Mouse (Mus musculus): ENCODE data around the gene Pde4d. TPM values are rescaled to one million over a fixed set of nuclear protein-coding genes. Genes with fewer than 3 reads are reported as not detected.

The Pde4d gene
- polyA plus RNA-seq, 1 experiment from 2014 or later: 27.9 TPM

GRCm38 (mm10) chr13:109544646-109545045 is 1094.9 kb downstream of the Pde4d start:
- no peak for ATAC-seq (replicated peaks; ENCODE audit: extremely low read depth, insufficient read depth, low FRiP score)
- 62% methylated on average over 4 of the region's 4 CpGs for WGBS
- Histone ChIP-seq H3K9me3 (replicated peaks; ENCODE audit: control insufficient read depth, low read length) (no peaks in the 10 kb centered on the region), H3K36me3 (ENCODE audit: control insufficient read depth, insufficient read depth) (no peaks in the 10 kb centered on the region), H3K4me2 (ENCODE audit: low read depth, low read length) (no peak overlapping the region), H3K4me3 (ENCODE audit: low read length) (no peak overlapping the region), H3K27me3 (ENCODE audit: control insufficient read depth, insufficient read depth, low read length) (no peaks in the 10 kb centered on the region), H3K9ac (ENCODE audit: low read length) (no peak overlapping the region), H3K27ac (ENCODE audit: low read length) (no peak overlapping the region), H3K4me1 (ENCODE audit: control insufficient read depth, insufficient read depth, low read length) (no peaks in the 10 kb centered on the region)

DNA sequence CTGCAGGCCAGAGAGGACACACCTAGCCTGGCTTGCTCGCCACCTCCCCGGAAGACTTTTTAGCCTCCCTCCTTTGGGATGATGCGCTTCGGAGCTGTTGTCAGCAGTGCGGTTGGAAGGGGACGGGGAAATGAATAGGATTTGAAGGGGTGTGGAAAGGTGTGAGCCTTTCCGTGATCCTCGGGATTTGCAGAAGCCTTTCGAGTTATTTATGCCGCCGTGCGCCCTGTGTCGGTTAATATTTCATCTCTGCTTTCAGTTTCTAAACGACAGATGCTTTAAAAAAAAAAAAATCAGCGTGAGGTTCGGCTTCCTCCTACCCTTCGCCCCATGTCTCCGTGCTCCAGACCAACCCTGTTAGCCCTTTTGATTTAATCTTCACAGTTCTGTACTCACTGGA is 1096.6 kb downstream of the Pde4d start:
- WGBS: 75% methylated on average over 18 of the region's 18 CpGs
- Histone ChIP-seq H3K9me3 (replicated peaks; ENCODE audit: control insufficient read depth, low read length) (no peaks in the 10 kb centered on the region), H3K4me2 (ENCODE audit: low read depth, low read length) (peak overlapping the region; percentile 19), H3K27me3 (ENCODE audit: control insufficient read depth, insufficient read depth, low read length) (no peaks in the 10 kb centered on the region), H3K9ac (ENCODE audit: low read length) (no peak overlapping the region), H3K4me3 (ENCODE audit: low read length) (no peak overlapping the region), H3K36me3 (ENCODE audit: control insufficient read depth, insufficient read depth) (no peaks in the 10 kb centered on the region), H3K4me1 (ENCODE audit: control insufficient read depth, insufficient read depth, low read length) (no peaks in the 10 kb centered on the region), H3K27ac (ENCODE audit: low read length) (no peak overlapping the region)
- ATAC-seq (replicated peaks; ENCODE audit: extremely low read depth, insufficient read depth, low FRiP score): no peak

DNA sequence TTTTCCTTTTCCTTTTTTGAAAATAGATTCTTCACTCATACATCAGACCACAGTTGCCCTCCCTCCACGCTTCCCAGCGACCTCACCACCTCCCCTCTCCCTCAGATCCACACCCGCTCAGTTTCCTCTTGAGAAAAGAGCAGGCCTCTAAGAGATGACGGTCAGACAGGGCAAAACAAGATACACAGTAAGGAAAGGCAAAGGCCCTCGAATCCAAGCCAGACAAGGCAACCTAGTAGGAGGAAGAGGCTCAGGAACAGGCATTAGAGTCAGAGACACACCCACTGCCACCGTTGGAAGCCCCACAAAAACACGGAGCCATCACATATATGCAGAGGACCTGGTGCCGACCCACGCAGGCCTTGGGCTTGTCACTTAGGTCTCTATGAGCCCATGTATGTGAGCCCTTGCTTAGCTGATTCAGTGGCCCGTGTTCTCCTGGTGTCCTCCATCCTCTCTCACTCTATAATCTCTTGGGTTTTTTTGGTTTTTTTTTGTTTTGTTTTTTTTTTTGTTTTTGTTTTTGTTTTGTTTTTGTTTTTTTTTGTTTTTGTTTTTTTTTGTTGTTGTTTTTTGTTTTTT is 1097.3 kb downstream of the Pde4d start:
- Histone ChIP-seq H3K4me3 (ENCODE audit: low read length) (no peak overlapping the region), H3K4me1 (ENCODE audit: control insufficient read depth, insufficient read depth, low read length) (no peaks in the 10 kb centered on the region), H3K9me3 (replicated peaks; ENCODE audit: control insufficient read depth, low read length) (no peaks in the 10 kb centered on the region), H3K4me2 (ENCODE audit: low read depth, low read length) (no peak overlapping the region), H3K27me3 (ENCODE audit: control insufficient read depth, insufficient read depth, low read length) (no peaks in the 10 kb centered on the region), H3K27ac (ENCODE audit: low read length) (no peak overlapping the region), H3K9ac (ENCODE audit: low read length) (no peak overlapping the region), H3K36me3 (ENCODE audit: control insufficient read depth, insufficient read depth) (no peaks in the 10 kb centered on the region)
- WGBS: 78% methylated on average over 10 of the region's 10 CpGs
- no peak for ATAC-seq (replicated peaks; ENCODE audit: extremely low read depth, insufficient read depth, low FRiP score)

DNA sequence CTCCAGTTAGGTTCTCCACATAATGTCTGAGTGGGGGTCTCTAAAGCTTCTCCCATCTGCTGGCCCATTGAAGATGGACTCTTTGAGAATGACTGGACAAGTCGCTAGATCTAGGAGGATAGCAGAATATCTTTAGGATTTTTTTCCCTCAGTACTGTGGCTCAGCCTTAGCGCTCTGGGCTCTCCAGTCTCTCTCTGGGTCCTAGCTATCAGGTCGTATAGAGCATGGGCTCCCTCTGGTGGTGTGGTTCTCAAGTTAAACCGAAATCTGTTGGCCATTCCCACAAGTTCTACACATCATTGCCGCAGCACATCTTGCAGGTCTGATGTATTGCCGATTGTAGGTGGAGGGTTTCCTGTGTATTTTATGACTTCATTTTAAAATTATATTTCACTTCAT is 1098.0 kb downstream of the Pde4d start:
- peak; percentile 72 for ATAC-seq (replicated peaks; ENCODE audit: extremely low read depth, insufficient read depth, low FRiP score)
- Histone ChIP-seq H3K27ac (ENCODE audit: low read length) (no peak overlapping the region), H3K4me3 (ENCODE audit: low read length) (no peak overlapping the region), H3K4me1 (ENCODE audit: control insufficient read depth, insufficient read depth, low read length) (no peaks in the 10 kb centered on the region), H3K27me3 (ENCODE audit: control insufficient read depth, insufficient read depth, low read length) (no peaks in the 10 kb centered on the region), H3K4me2 (ENCODE audit: low read depth, low read length) (no peak overlapping the region), H3K9me3 (replicated peaks; ENCODE audit: control insufficient read depth, low read length) (no peaks in the 10 kb centered on the region), H3K9ac (ENCODE audit: low read length) (no peak overlapping the region), H3K36me3 (ENCODE audit: control insufficient read depth, insufficient read depth) (no peaks in the 10 kb centered on the region)
- 25% methylated on average over 6 of the region's 6 CpGs for WGBS

GRCm38 (mm10) chr13:109548263-109548662 is 1098.5 kb downstream of the Pde4d start:
- H3K4me3 ChIP-seq (ENCODE audit: low read length): no peak overlapping the region
- no peaks in the 10 kb centered on the region for H3K36me3 ChIP-seq (ENCODE audit: control insufficient read depth, insufficient read depth)
- no peak overlapping the region for H3K9ac ChIP-seq (ENCODE audit: low read length)
- WGBS: 63% methylated on average over 5 of the region's 5 CpGs
- H3K9me3 ChIP-seq (replicated peaks; ENCODE audit: control insufficient read depth, low read length): no peaks in the 10 kb centered on the region
- H3K27ac ChIP-seq (ENCODE audit: low read length): no peak overlapping the region
- ATAC-seq (replicated peaks; ENCODE audit: extremely low read depth, insufficient read depth, low FRiP score): no peak
- H3K4me1 ChIP-seq (ENCODE audit: control insufficient read depth, insufficient read depth, low read length): no peaks in the 10 kb centered on the region
- no peak overlapping the region for H3K4me2 ChIP-seq (ENCODE audit: low read depth, low read length)
- H3K27me3 ChIP-seq (ENCODE audit: control insufficient read depth, insufficient read depth, low read length): no peaks in the 10 kb centered on the region

- H3K9me3 ChIP-seq (replicated peaks; ENCODE audit: control insufficient read depth, low read length): no peaks in the 10 kb centered on the region
- WGBS: 77% methylated on average over 11 of the region's 11 CpGs
- H3K4me2 ChIP-seq (ENCODE audit: low read depth, low read length): no peak overlapping the region
- no peak overlapping the region for H3K9ac ChIP-seq (ENCODE audit: low read length)
- no peaks in the 10 kb centered on the region for H3K27me3 ChIP-seq (ENCODE audit: control insufficient read depth, insufficient read depth, low read length)
- no peaks in the 10 kb centered on the region for H3K4me1 ChIP-seq (ENCODE audit: control insufficient read depth, insufficient read depth, low read length)
- no peaks in the 10 kb centered on the region for H3K36me3 ChIP-seq (ENCODE audit: control insufficient read depth, insufficient read depth)
- ATAC-seq (replicated peaks; ENCODE audit: extremely low read depth, insufficient read depth, low FRiP score): no peak
- no peak overlapping the region for H3K27ac ChIP-seq (ENCODE audit: low read length)
- no peak overlapping the region for H3K4me3 ChIP-seq (ENCODE audit: low read length)
These were observed 1099.2 kb downstream of the Pde4d start for GRCm38 (mm10) chr13:109548771-109549555.

- WGBS: 69% methylated on average over 3 of the region's 3 CpGs
- Histone ChIP-seq H3K9me3 (replicated peaks; ENCODE audit: control insufficient read depth, low read length) (no peaks in the 10 kb centered on the region), H3K27ac (ENCODE audit: low read length) (no peak overlapping the region), H3K4me1 (ENCODE audit: control insufficient read depth, insufficient read depth, low read length) (no peaks in the 10 kb centered on the region), H3K36me3 (ENCODE audit: control insufficient read depth, insufficient read depth) (no peaks in the 10 kb centered on the region), H3K27me3 (ENCODE audit: control insufficient read depth, insufficient read depth, low read length) (no peaks in the 10 kb centered on the region), H3K9ac (ENCODE audit: low read length) (no peak overlapping the region), H3K4me2 (ENCODE audit: low read depth, low read length) (no peak overlapping the region), H3K4me3 (ENCODE audit: low read length) (no peak overlapping the region)
- ATAC-seq (replicated peaks; ENCODE audit: extremely low read depth, insufficient read depth, low FRiP score): no peak
These were observed 1102.1 kb downstream of the Pde4d start for GRCm38 (mm10) chr13:109551836-109552235.

- Histone ChIP-seq H3K27me3 (ENCODE audit: control insufficient read depth, insufficient read depth, low read length) (no peaks in the 10 kb centered on the region), H3K9me3 (replicated peaks; ENCODE audit: control insufficient read depth, low read length) (no peaks in the 10 kb centered on the region), H3K9ac (ENCODE audit: low read length) (no peak overlapping the region), H3K27ac (ENCODE audit: low read length) (no peak overlapping the region), H3K4me3 (ENCODE audit: low read length) (no peak overlapping the region), H3K4me1 (ENCODE audit: control insufficient read depth, insufficient read depth, low read length) (no peaks in the 10 kb centered on the region), H3K36me3 (ENCODE audit: control insufficient read depth, insufficient read depth) (no peaks in the 10 kb centered on the region), H3K4me2 (ENCODE audit: low read depth, low read length) (no peak overlapping the region)
- ATAC-seq (replicated peaks; ENCODE audit: extremely low read depth, insufficient read depth, low FRiP score): no peak
- 76% methylated on average over 5 of the region's 5 CpGs for WGBS
These were observed 1105.8 kb downstream of the Pde4d start for GRCm38 (mm10) chr13:109555513-109555912.

DNA sequence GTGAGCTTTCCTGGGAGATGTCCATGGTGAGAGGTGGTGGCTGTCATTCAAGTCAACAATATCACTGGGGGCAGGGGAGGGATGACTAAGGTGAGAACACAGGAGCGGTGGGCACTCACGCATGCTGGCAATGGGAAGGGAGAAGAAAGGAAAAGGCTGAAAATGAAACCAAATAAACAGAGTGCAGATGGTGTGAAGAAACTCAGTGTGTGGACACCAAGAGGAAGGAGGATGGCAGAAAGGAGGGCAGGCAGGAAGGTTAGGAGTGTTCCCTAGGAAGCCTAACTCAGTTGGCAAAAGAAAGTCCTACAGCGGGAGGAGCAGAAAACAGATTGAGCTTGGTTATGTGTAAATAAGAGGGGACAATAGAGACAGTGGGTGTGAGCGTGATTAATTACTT is 1107.1 kb downstream of the Pde4d start:
- no peak overlapping the region for H3K4me2 ChIP-seq (ENCODE audit: low read depth, low read length)
- ATAC-seq (replicated peaks; ENCODE audit: extremely low read depth, insufficient read depth, low FRiP score): no peak
- H3K27ac ChIP-seq (ENCODE audit: low read length): no peak overlapping the region
- H3K9me3 ChIP-seq (replicated peaks; ENCODE audit: control insufficient read depth, low read length): no peaks in the 10 kb centered on the region
- H3K4me3 ChIP-seq (ENCODE audit: low read length): no peak overlapping the region
- H3K27me3 ChIP-seq (ENCODE audit: control insufficient read depth, insufficient read depth, low read length): no peaks in the 10 kb centered on the region
- 85% methylated on average over 4 of the region's 4 CpGs for WGBS
- H3K4me1 ChIP-seq (ENCODE audit: control insufficient read depth, insufficient read depth, low read length): no peaks in the 10 kb centered on the region
- H3K36me3 ChIP-seq (ENCODE audit: control insufficient read depth, insufficient read depth): no peaks in the 10 kb centered on the region
- H3K9ac ChIP-seq (ENCODE audit: low read length): no peak overlapping the region
